In the genomic region with DNA sequence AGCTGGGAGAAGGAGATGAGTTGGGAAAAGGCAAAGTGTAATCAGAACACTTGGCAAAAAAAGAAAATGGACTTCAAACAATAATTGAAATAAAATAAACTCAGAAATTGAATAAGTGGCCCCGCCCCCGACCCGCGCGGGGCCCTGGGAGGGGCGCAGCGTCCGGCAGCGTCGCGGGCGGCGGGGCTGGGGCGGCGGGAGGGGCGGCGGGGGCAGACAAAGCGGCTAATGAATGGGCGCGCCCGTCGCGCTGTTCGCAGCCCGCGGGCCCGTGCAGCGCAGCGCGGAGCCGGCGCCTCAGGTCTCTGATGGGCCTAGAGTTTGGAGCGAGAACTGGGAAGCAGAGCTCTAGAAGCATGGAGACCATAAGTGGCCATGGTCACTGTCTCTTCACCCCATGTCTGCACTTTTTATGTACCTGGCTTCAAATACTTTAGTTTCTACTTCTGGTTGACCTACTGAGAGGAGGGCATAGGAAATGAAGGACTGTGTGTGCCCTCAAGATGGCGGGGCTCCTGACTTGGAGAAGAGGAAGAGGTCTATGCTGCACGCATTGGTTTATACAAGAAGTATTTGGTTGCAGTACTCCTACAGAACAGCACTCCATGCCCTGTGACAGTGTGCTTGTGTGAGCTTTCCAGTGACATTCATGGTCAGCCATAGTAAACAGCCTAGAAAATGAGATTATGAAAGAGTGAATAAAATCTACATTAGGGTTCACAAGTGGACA, we compare ENCODE assay signal across 8 mouse cellular contexts.
DNase-seq lines count a peak whose midpoint lies in the region; ATAC-seq lines count a peak whose summit lies in the region.
"Not testable (repeated sequence)": the region's sequence is repeated elsewhere in the genome, so short reads cannot be mapped to it uniquely, and the experiment has no call there.

No protein-coding gene starts in this region.

- DNase-seq in cerebellum, adult 11 months, result peak; percentile 5
- DNase-seq in embryonic facial prominence, embryonic 10.5 days (ENCODE audit: low spot score), result peak; percentile 54
- DNase-seq in hindbrain, embryonic 10.5 days (ENCODE audit: low spot score), result peak; percentile 17
- DNase-seq in midbrain, embryonic 11.5 days (ENCODE audit: low spot score, missing footprints), result not testable (repeated sequence)
- DNase-seq in ovary, postnatal 36 days (ENCODE audit: low spot score), result peak; percentile 2

- H3K9ac ChIP-seq in forebrain, embryonic 16.5 days (replicated peaks; ENCODE audit: low read depth, low read length), result peak overlapping the region; percentile 46; the same call in 1 of the 2 replicates
- H3K9ac ChIP-seq in kidney, embryonic 15.5 days; liver, embryonic 12.5 days; midbrain, embryonic 11.5 days (ENCODE audit: low read length): not testable (repeated sequence)

- not testable (repeated sequence) for H3K27me3 ChIP-seq in embryonic facial prominence, embryonic 10.5 days (replicated peaks; ENCODE audit: low read depth, poor library complexity, severe bottlenecking); forebrain, embryonic 16.5 days (replicated peaks; ENCODE audit: control insufficient read depth, insufficient read depth, low read length); hindbrain, embryonic 10.5 days (ENCODE audit: insufficient read depth, poor library complexity, severe bottlenecking); kidney, embryonic 15.5 days; liver, embryonic 12.5 days (replicated peaks); midbrain, embryonic 11.5 days (ENCODE audit: control insufficient read depth, insufficient read depth, low read length)

- peak; percentile 90 for ATAC-seq in forebrain, embryonic 16.5 days
- peak; percentile 90 for ATAC-seq in kidney, embryonic 15.5 days (replicated peaks; ENCODE audit: low FRiP score)
- ATAC-seq in liver, embryonic 12.5 days, result peak; percentile 77
- ATAC-seq in midbrain, embryonic 11.5 days (ENCODE audit: low FRiP score), result peak; percentile 97

- not testable (repeated sequence) for H3K9me3 ChIP-seq in embryonic facial prominence, embryonic 10.5 days; forebrain, embryonic 16.5 days (ENCODE audit: control insufficient read depth, low read length); hindbrain, embryonic 10.5 days; kidney, embryonic 15.5 days (replicated peaks); liver, embryonic 12.5 days (replicated peaks); midbrain, embryonic 11.5 days (ENCODE audit: control insufficient read depth, low read length)

- H3K27ac ChIP-seq in embryonic facial prominence, embryonic 10.5 days (replicated peaks); forebrain, embryonic 16.5 days (ENCODE audit: low read length); kidney, embryonic 15.5 days; liver, embryonic 12.5 days; midbrain, embryonic 11.5 days (ENCODE audit: low read depth, low read length): not testable (repeated sequence)
- H3K27ac ChIP-seq in hindbrain, embryonic 10.5 days, result peak overlapping the region; percentile 35; the same call in 1 of the 2 replicates

- H3K36me3 ChIP-seq in embryonic facial prominence, embryonic 10.5 days (replicated peaks); forebrain, embryonic 16.5 days (ENCODE audit: control insufficient read depth, insufficient read depth); hindbrain, embryonic 10.5 days; kidney, embryonic 15.5 days; liver, embryonic 12.5 days; midbrain, embryonic 11.5 days (ENCODE audit: control insufficient read depth, insufficient read depth, low read length): not testable (repeated sequence)

- H3K4me3 ChIP-seq in embryonic facial prominence, embryonic 10.5 days, result peak overlapping the region; percentile 53
- peak overlapping the region; percentile 48 for H3K4me3 ChIP-seq in forebrain, embryonic 16.5 days (replicated peaks; ENCODE audit: low read length)
- H3K4me3 ChIP-seq in hindbrain, embryonic 10.5 days, result peak overlapping the region; percentile 43
- H3K4me3 ChIP-seq in kidney, embryonic 15.5 days (replicated peaks), result peak overlapping the region; percentile 41
- peak overlapping the region; percentile 30 for H3K4me3 ChIP-seq in liver, embryonic 12.5 days
- peak overlapping the region; percentile 30 for H3K4me3 ChIP-seq in midbrain, embryonic 11.5 days (ENCODE audit: low read depth, low read length)

- H3K4me1 ChIP-seq in embryonic facial prominence, embryonic 10.5 days; forebrain, embryonic 16.5 days (replicated peaks; ENCODE audit: control insufficient read depth, insufficient read depth, low read length); hindbrain, embryonic 10.5 days (replicated peaks); kidney, embryonic 15.5 days; liver, embryonic 12.5 days; midbrain, embryonic 11.5 days (ENCODE audit: control insufficient read depth, insufficient read depth, low read length): not testable (repeated sequence)

- H3K4me2 ChIP-seq in forebrain, embryonic 16.5 days (ENCODE audit: low read length), result peak overlapping the region; percentile 62
- H3K4me2 ChIP-seq in kidney, embryonic 15.5 days, result peak overlapping the region; percentile 62
- H3K4me2 ChIP-seq in liver, embryonic 12.5 days, result peak overlapping the region; percentile 52
- H3K4me2 ChIP-seq in midbrain, embryonic 11.5 days, result peak overlapping the region; percentile 38

- WGBS in embryonic facial prominence, embryonic 10.5 days, result 4% methylated on average over 35 of the region's 35 CpGs
- 2% methylated on average over 27 of the region's 35 CpGs for WGBS in forebrain, embryonic 16.5 days
- 4% methylated on average over 34 of the region's 35 CpGs for WGBS in hindbrain, embryonic 10.5 days
- 2% methylated on average over 35 of the region's 35 CpGs for WGBS in kidney, embryonic 15.5 days
- WGBS in liver, embryonic 12.5 days (ENCODE audit: insufficient replicate concordance), result 3% methylated on average over 31 of the region's 35 CpGs
- WGBS in midbrain, embryonic 11.5 days, result 0% methylated on average over 24 of the region's 35 CpGs
